Mouse (Mus musculus) neural tube, embryonic 15.5 days (tissue): Measurements from ENCODE around the gene Asic2. TPM values are rescaled to one million over a fixed set of nuclear protein-coding genes. Genes with fewer than 3 reads are reported as not detected.
A peak's percentile ranks its signal among the peaks of the same experiment; 100 is the strongest.

Experiments
- ATAC-seq: fragments of 200-750 bp; cut with Nextera tagmentation; 2 replicates; pipeline ENCODE4 v1.8.0; 2017; ENCODE audit warnings: mild to moderate bottlenecking, moderate TSS enrichment, moderate library complexity; ENCODE audit not compliant: low FRiP score
- H3K27ac ChIP-seq: fragments of 300-500 bp; sonication (generic); replicated peaks from 2 replicates; pipeline ENCODE4 v1.5.1; 2015; ENCODE audit warnings: mild to moderate bottlenecking, inconsistent platforms
- H3K27me3 ChIP-seq: fragments of 300-500 bp; sonication (generic); replicated peaks from 2 replicates; pipeline ENCODE4 v1.6.1; 2015; ENCODE audit warnings: inconsistent platforms
- H3K36me3 ChIP-seq: fragments of 300-500 bp; sonication (generic); 2 replicates; pipeline ENCODE4 v1.6.1; 2015; ENCODE audit warnings: inconsistent platforms
- H3K4me1 ChIP-seq: fragments of 300-500 bp; sonication (generic); 2 replicates; pipeline ENCODE4 v1.6.1; 2015; ENCODE audit warnings: inconsistent platforms
- H3K4me2 ChIP-seq: fragments of 300-500 bp; sonication (generic); 2 replicates; pipeline ENCODE4 v1.6.1; 2015; ENCODE audit warnings: inconsistent platforms, mild to moderate bottlenecking, moderate library complexity
- H3K4me3 ChIP-seq: fragments of 300-500 bp; sonication (generic); replicated peaks from 2 replicates; pipeline ENCODE4 v1.5.1; 2015; ENCODE audit warnings: mild to moderate bottlenecking, inconsistent platforms
- H3K9ac ChIP-seq: fragments of 300-500 bp; sonication (generic); replicated peaks from 2 replicates; pipeline ENCODE4 v1.6.1; 2015; ENCODE audit warnings: mild to moderate bottlenecking, inconsistent platforms
- H3K9me3 ChIP-seq: fragments of 300-500 bp; sonication (generic); replicated peaks from 2 replicates; pipeline ENCODE4 v1.6.1; 2016; ENCODE audit warnings: inconsistent platforms
- WGBS: fragments of 180-500 bp; shearing (Covaris S2); methylation state at CpG from one replicate; pipeline ENCODE4 v1.1.7; 2015; ENCODE audit warnings: mixed read lengths; 5-methylcytosine and 5-hydroxymethylcytosine counted together
- polyA plus RNA-seq: library from polyadenylated mRNA; unstranded; fragments of >200 nt; fragmentation: Nextera tagmentation; extraction: Ambion mirVana; gene quantifications from 2 replicates; pipeline ENCODE4 v1.2.1, GENCODE M21; 2015

Asic2 gene
- polyA plus RNA-seq, 1 experiment from 2014 or later: 21.3 TPM

DNA sequence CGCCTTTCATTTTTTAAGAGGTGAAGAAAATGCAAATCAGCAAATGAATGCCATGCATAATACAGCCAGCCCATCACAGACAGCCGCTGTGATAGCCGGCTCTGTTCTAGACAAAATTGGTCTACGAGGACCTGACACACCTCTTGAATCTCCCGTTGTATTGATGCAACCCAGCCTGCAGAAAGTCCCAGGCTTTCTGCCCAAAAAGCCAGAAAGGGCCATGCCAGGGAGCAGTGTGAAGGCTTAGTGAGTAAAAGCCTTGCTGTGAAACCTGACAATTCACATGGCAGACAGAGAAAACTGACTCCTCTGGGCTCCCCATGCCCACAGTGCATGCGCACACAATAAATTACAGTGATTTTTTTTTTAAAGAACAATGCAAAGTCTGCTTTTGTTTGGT, 858.2 kb downstream of the Asic2 start:
- peak overlapping the region; percentile 42 for H3K27ac ChIP-seq

DNA sequence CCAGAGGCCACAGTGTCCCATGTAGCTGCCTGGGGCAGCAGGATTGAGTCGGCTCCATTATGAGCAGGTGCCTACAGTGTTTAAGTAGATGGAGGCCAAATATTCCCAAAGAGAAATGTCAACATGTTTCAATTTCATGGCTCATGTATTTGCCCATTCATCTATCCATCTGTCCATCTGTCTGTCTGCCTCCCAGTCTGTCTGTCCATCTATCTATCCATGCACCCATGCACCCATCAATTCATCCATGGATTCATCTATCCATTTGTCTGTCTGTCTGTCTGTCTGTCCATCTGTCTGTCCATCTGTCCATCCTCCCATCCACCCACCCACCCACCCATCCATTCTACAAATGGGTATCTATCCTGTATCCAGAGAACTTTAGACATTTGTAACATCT, 861.3 kb downstream of the Asic2 start:
- H3K27me3 ChIP-seq: no peaks in the 10 kb centered on the region
- H3K9ac ChIP-seq: no peak overlapping the region
- no peak for ATAC-seq
- WGBS: 67% methylated on average over 1 of the region's 1 CpGs
- no peaks in the 10 kb centered on the region for H3K36me3 ChIP-seq
- H3K9me3 ChIP-seq: no peaks in the 10 kb centered on the region
- H3K4me2 ChIP-seq: no peak overlapping the region
- no peak overlapping the region for H3K4me3 ChIP-seq
- H3K4me1 ChIP-seq: peaks cover 16% of the 10 kb centered on the region
- H3K27ac ChIP-seq: no peak overlapping the region

More for the DNA sequence above, 858.2 kb downstream of the Asic2 start:
- no peak overlapping the region for H3K4me3 ChIP-seq
- H3K27me3 ChIP-seq: no peaks in the 10 kb centered on the region
- no peak overlapping the region for H3K4me2 ChIP-seq
- H3K9ac ChIP-seq: no peak overlapping the region
- WGBS: 37% methylated on average over 6 of the region's 6 CpGs
- peaks cover 13% of the 10 kb centered on the region for H3K4me1 ChIP-seq
- H3K36me3 ChIP-seq: no peaks in the 10 kb centered on the region
- ATAC-seq: no peak
- H3K9me3 ChIP-seq: no peaks in the 10 kb centered on the region

DNA sequence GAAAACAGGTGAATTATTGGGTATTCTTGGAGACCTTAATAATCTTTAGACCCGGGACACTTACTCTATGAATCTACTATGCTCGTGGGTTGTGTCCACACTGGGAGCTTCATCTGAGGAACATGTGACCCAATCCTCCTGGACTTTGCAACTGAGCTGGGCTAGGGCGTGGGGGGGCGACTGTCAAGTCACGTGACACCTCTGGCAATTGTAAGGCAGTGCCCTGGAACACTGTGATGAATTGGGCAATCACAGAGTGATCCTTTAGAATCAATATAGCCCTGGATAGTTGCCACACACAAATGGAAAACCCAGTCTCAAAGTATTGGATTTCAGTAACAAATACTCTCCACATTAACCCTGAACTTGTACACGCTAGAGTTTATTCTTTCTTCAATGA, 867.4 kb downstream of the Asic2 start:
- 79% methylated on average over 6 of the region's 6 CpGs for WGBS
- H3K9me3 ChIP-seq: no peaks in the 10 kb centered on the region
- no peak for ATAC-seq

DNA sequence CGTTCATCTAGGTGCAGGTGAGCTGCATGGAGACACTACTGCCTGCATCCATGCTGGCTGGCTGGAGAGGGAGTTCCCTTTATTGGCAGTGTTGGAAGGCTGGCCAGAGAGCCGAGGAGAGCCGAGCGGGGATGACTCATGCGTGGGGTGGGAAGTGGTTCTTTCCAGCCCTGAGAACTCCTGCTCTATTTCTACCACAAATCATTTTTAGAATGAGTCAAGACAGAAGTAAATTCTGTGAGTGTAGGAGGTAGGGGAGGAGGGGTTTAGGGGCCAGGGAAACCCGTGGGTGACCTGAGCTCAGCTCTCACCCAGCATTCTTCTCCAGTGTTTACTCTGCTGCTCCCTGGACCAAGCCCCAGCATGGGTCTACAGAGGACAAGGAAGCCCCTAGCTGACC, 872.2 kb downstream of the Asic2 start:
- Histone ChIP-seq H3K27ac (no peak overlapping the region), H3K9me3 (no peaks in the 10 kb centered on the region), H3K36me3 (no peaks in the 10 kb centered on the region), H3K4me1 (peaks cover 10% of the 10 kb centered on the region; the same call in 1 of the 2 replicates), H3K4me3 (no peak overlapping the region), H3K9ac (no peak overlapping the region), H3K4me2 (no peak overlapping the region), H3K27me3 (no peaks in the 10 kb centered on the region)
- no peak for ATAC-seq
- 58% methylated on average over 6 of the region's 6 CpGs for WGBS

More for the DNA sequence above, 867.4 kb downstream of the Asic2 start:
- no peaks in the 10 kb centered on the region for H3K27me3 ChIP-seq
- no peak overlapping the region for H3K4me2 ChIP-seq
- H3K36me3 ChIP-seq: no peaks in the 10 kb centered on the region
- peaks cover 11% of the 10 kb centered on the region; the same call in 1 of the 2 replicates for H3K4me1 ChIP-seq
- H3K27ac ChIP-seq: no peak overlapping the region
- H3K9ac ChIP-seq: no peak overlapping the region
- H3K4me3 ChIP-seq: no peak overlapping the region

DNA sequence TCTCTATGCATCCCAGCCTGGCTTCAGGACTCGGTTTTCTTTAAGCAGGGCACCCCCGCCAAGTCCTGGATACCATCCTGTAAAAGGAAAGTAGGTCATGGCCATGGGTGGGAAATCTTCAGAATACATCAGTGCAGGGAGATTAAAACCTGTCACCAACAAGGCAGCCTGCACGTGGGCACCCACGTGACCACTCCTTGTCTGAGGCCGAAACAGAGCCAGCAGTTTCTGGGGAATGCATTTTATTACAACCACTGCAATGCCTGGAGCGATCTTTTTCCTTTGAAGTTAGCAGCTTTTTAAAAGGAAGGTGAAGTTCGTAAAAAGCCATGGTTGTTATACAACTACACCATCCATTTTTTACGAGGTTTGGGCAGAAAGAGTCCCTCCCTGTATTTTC, 873.7 kb downstream of the Asic2 start:
- Histone ChIP-seq H3K36me3 (no peaks in the 10 kb centered on the region), H3K4me1 (peaks cover 10% of the 10 kb centered on the region; the same call in 1 of the 2 replicates), H3K4me3 (no peak overlapping the region), H3K27ac (no peak overlapping the region), H3K4me2 (no peak overlapping the region), H3K9me3 (no peaks in the 10 kb centered on the region), H3K27me3 (no peaks in the 10 kb centered on the region), H3K9ac (no peak overlapping the region)
- ATAC-seq: no peak
- WGBS: 42% methylated on average over 8 of the region's 8 CpGs

DNA sequence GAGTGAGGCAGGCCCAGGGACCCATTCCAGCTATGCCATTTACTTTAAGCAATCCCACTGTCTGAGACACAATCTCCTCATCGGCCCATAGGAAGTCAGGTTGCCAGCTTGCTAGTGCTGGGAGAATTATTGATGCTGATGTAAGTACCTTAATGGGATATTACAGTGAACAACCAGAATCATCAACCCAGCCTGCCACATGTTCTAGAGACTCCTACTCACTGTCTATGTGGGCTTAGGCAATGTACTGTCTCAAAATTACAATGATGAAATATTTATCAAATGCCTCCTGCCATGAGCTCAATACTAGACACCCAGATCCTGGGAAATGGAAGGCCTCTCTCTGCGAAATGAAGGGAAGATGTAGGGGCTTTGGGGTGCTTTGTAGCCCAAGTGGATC, 876.1 kb downstream of the Asic2 start:
- Histone ChIP-seq H3K4me3 (no peak overlapping the region), H3K9me3 (no peaks in the 10 kb centered on the region), H3K4me1 (peaks cover 10% of the 10 kb centered on the region; the same call in 1 of the 2 replicates), H3K9ac (no peak overlapping the region), H3K27me3 (no peaks in the 10 kb centered on the region), H3K4me2 (no peak overlapping the region), H3K27ac (no peak overlapping the region), H3K36me3 (no peaks in the 10 kb centered on the region)
- no peak for ATAC-seq
- WGBS: 65% methylated on average over 2 of the region's 2 CpGs

DNA sequence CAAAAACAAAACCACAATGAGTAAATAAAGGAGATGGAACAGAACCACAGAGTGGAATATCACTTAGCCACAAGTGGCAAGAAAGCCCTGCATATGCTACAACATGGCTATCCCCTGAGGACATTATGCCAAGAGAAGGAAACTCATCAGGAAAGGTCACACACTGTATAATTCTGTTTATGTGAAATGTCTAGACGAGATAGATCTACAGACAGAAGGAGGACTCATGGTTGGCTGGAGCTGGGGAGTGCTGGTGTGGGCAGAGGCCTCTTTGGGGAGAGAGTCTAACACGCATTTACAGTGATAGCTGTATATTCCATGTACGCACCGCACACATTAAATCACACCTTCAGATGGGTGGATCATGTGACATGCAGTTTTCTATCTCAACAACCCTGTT, 884.4 kb downstream of the Asic2 start:
- Histone ChIP-seq H3K27me3 (no peaks in the 10 kb centered on the region), H3K36me3 (no peaks in the 10 kb centered on the region), H3K4me2 (no peak overlapping the region), H3K4me3 (no peak overlapping the region), H3K9ac (no peak overlapping the region), H3K9me3 (no peaks in the 10 kb centered on the region), H3K4me1 (peaks cover 12% of the 10 kb centered on the region; the same call in 1 of the 2 replicates), H3K27ac (no peak overlapping the region)
- 76% methylated on average over 4 of the region's 4 CpGs for WGBS
- ATAC-seq: no peak

DNA sequence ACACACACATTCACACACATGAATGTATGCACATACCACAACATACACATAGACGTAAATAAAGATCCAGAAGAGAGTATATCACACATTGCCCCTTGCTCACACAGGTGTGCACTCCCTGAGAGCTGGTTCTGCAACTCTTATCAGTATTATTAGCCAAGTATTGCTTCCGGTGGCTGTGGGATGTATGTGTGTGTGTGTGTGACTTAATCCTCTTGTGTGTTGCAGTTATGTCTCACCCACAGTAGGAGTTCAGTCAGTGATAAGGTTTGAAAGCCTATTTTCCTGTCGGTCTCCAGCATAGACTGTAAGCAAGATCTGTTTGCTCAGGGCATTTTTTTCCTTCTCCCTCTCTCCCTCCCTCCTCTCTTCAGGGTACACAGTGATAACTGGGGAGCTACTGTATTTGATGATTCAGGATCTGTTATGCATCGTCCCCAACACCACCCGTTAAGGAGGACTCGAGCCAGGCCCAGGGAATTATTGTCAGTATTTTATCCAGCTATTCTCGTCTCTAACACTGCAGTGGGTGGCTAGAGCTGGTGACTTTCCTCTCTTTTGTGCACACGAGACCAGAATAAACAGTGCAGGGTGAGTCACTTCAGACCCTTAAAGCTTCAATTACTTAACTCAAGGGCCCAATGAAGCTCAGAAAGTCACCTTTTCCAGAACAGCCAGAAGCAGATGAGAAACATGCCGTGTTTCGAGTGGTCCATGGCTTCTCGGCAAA, 888.0 kb downstream of the Asic2 start:
- Histone ChIP-seq H3K27me3 (no peaks in the 10 kb centered on the region), H3K27ac (no peak overlapping the region), H3K9ac (no peak overlapping the region), H3K4me1 (peaks cover 12% of the 10 kb centered on the region; the same call in 1 of the 2 replicates), H3K9me3 (no peaks in the 10 kb centered on the region), H3K4me2 (no peak overlapping the region), H3K36me3 (no peaks in the 10 kb centered on the region), H3K4me3 (no peak overlapping the region)
- ATAC-seq: no peak
- WGBS: 66% methylated on average over 11 of the region's 11 CpGs

DNA sequence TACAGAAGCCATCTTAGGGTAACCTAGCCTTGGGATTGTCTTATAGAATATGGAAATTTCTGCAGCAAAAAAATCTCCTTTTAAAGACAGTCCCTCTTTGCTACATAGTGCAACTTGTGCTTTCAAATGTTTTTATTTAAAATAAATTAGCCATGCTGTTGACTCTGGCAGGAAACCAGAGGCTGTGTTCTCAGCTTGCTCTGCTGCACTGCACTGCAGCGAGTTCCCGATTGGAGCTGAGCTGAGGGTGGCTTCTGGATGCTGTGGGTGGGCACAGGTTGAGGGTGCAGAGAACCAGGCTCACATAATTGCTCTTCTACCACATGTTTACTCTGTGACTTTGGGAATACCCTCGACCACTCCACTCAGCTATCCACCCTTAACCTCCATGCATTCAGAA, 889.0 kb downstream of the Asic2 start:
- Histone ChIP-seq H3K4me1 (peaks cover 12% of the 10 kb centered on the region; the same call in 1 of the 2 replicates), H3K36me3 (no peaks in the 10 kb centered on the region), H3K27ac (no peak overlapping the region), H3K9me3 (no peaks in the 10 kb centered on the region), H3K4me2 (no peak overlapping the region), H3K9ac (no peak overlapping the region), H3K4me3 (no peak overlapping the region), H3K27me3 (no peaks in the 10 kb centered on the region)
- ATAC-seq: no peak
- WGBS: 67% methylated on average over 3 of the region's 3 CpGs

DNA sequence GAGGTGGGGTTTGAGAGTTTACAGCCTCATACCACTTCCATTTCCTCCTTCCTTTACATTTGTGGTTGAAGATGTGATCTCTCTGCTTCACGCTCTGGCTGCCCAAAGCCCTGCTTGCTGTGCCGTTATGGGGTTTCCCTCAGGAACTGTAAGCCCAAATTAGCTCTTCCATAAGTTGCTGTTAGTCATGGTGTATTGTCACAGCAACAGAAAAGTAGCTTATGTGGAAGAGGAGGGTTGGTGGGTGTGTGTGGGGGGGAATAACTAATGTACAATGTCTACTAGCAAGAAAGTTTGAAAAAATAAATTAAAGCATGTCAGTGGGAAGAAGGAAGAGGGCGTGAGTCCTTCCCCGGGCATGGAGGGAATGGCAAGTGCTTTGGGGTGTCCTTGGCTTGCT, 896.4 kb downstream of the Asic2 start:
- no peak overlapping the region for H3K4me3 ChIP-seq
- no peak for ATAC-seq
- 74% methylated on average over 4 of the region's 4 CpGs for WGBS
- H3K9me3 ChIP-seq: no peaks in the 10 kb centered on the region
- no peak overlapping the region for H3K4me2 ChIP-seq
- H3K27ac ChIP-seq: no peak overlapping the region
- no peaks in the 10 kb centered on the region for H3K36me3 ChIP-seq
- H3K4me1 ChIP-seq: no peaks in the 10 kb centered on the region
- no peaks in the 10 kb centered on the region for H3K27me3 ChIP-seq
- no peak overlapping the region for H3K9ac ChIP-seq

DNA sequence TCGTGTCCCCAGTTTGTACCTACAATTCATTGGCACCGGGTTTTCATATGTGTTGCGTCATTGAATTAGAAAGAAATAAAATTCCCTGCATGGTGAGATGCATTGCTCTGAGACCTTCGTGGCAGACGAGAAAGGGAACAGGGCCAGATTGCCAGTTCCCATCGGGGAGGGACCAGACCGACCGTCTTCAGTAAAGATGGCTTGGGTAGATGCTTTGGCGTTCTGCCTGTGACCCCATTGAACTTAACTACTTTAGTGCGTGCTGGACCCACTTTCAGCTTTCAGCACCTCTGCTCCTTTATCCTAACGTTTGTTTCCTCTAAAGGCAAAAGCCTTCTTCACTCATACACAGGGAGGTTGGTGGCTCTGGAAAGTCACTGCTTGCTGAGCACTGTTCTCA, 902.9 kb downstream of the Asic2 start:
- Histone ChIP-seq H3K4me2 (no peak overlapping the region), H3K4me3 (no peak overlapping the region), H3K27me3 (no peaks in the 10 kb centered on the region), H3K9ac (no peak overlapping the region), H3K9me3 (no peaks in the 10 kb centered on the region), H3K27ac (no peak overlapping the region), H3K36me3 (no peaks in the 10 kb centered on the region), H3K4me1 (no peaks in the 10 kb centered on the region)
- 72% methylated on average over 11 of the region's 11 CpGs for WGBS
- ATAC-seq: no peak

DNA sequence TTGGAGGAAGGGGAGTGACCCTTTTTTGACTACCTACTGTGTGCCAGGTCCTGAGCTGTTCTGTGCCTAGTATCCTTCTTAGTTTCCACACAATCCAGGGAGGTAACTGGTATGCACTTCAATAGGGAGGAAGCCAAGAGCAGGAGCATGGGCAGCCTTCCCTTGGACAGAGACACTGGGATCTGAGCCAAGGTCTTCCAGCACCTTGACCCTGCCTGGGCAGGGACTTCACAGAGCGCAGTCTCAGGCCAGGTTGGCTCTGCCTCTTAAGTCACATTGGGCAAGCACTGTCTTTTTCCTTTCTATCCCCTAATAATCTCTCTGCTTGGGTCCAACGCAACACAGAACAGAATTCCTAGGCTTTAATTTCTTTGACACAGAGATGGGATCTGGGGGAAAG, 904.3 kb downstream of the Asic2 start:
- no peaks in the 10 kb centered on the region for H3K27me3 ChIP-seq
- H3K27ac ChIP-seq: no peak overlapping the region
- H3K4me2 ChIP-seq: no peak overlapping the region
- no peak for ATAC-seq
- H3K9me3 ChIP-seq: no peaks in the 10 kb centered on the region
- H3K4me3 ChIP-seq: no peak overlapping the region
- no peaks in the 10 kb centered on the region for H3K4me1 ChIP-seq
- no peak overlapping the region for H3K9ac ChIP-seq
- 74% methylated on average over 2 of the region's 2 CpGs for WGBS
- no peaks in the 10 kb centered on the region for H3K36me3 ChIP-seq
